Mouse (Mus musculus): ENCODE measurements around the gene Fut7.
A peak's percentile ranks its signal among the peaks of the same experiment; 100 is the strongest.

Fut7 gene

DNA sequence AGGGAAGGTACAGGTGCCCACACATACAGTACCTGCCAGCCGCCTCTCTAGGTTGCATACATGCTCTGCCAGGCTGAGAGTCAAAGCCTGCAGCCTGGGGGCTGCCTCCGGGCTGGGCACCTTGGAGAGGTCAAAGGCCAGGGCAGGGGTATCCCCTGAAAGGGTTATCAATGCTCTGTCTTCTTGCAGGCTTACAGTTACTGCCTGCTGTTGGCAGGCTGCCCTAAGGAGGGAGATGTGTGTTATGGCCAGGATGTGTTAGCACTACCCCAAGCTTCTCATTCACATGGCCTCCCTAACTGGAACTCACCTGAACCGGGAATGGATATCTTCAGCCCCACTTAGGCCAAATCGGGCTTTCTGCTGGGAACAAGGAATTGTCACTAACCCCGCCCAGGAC lies 37.1 kb downstream of the Fut7 start:
- no peak for DNase-seq (ENCODE audit: low read depth, low spot score)

DNA sequence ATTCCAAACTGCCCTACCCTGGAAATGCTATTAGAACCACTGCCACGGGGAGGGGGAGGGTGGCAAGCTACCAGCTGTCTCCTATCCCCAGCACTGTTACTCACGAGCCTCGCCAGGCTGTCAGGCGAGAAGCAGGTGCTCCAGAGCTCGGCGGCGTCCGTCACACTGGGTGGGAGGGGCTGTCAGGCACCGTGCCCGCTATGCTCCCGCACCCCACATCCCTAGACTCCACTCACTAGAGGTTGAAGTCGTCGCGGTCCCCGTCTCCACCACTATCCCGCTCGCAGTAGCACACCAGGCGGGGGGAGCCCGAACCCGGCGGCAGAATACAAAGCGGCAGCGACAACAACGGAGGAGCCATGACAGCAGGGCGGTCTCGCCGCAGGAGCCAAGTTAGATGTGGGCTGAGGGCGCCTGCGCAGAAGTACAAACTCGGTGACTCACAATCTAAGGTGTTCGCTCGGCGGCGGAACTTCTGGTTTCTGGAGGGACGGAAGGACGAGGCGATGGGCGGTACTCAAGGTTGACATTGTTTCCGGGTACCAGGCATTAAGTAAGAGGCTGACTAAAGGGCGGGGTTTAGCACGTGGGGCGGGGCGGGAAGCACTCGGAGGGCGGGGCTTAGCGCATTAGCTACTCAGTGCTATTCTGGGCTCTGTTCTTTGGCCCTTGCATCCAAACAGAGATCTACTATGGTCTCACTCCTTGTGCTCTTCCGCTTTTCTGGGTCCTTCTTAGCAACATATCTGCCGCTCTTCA lies 37.7 kb downstream of the Fut7 start, which contains the start of gene Paxx:
Paxx (minus strand) TSS at position 544 of the 759 bp plus-strand sequence.
- peak; percentile 99 for DNase-seq (ENCODE audit: low read depth, low spot score)

DNA sequence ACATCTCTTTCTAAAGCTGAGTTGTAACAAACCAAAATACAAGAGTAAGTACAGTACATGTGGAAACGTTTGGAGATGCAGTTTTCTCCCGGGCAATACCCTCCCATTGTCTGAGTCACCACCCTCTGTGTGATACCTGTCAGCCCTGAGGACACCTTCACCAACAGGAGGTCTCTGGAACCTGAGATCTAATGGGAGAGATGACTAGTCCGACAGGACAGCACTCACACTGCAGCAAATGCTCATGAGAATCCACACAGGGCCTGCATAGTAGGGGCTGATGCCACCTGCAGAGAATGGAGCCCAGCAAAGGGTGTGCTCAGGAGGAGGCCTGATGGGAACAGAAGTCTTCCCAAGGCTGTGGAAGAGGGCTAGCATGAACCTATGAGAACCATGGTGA lies 38.3 kb downstream of the Fut7 start:
- DNase-seq (ENCODE audit: low read depth, low spot score): no peak

DNA sequence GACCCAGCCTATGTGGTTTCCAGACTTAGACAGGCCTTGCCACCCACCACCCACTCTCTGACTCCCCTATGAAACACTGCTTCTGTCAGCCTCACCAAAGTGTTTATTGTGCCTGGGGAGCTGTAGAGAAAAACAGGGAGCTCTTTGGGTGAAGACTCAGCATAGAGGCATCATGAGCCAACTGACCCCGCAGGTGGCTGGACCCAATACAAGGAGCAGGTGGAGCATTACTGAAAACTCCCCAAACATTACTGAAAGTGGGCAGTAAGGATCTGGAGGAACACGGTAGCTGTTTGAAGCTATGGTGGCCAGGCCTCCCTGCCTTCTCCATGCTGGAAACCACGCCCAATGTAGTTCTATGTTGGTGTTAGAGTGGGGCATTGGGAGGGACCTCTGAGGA lies 40.6 kb downstream of the Fut7 start:
- no peak for DNase-seq (ENCODE audit: low read depth, low spot score)

DNA sequence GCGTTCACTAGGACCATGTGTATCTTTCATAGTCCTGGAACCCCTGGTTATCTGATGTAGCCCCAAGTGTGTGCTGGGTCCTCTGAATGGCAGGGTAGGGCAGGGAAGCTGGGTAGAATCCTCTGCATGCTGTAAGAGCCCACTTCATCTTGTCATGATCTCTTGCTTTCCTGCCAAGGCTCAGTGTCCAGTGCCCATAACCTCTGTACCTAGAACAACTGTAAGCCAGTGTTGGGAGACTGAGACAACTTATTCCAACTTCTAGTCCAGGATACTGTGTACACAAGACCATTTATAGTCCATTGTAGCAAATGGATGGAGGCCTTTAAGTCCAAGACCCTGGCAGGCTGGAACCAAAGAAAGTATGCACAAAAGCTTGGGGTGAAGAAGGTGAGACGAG lies 42.2 kb downstream of the Fut7 start:
- DNase-seq (ENCODE audit: low read depth, low spot score): no peak

DNA sequence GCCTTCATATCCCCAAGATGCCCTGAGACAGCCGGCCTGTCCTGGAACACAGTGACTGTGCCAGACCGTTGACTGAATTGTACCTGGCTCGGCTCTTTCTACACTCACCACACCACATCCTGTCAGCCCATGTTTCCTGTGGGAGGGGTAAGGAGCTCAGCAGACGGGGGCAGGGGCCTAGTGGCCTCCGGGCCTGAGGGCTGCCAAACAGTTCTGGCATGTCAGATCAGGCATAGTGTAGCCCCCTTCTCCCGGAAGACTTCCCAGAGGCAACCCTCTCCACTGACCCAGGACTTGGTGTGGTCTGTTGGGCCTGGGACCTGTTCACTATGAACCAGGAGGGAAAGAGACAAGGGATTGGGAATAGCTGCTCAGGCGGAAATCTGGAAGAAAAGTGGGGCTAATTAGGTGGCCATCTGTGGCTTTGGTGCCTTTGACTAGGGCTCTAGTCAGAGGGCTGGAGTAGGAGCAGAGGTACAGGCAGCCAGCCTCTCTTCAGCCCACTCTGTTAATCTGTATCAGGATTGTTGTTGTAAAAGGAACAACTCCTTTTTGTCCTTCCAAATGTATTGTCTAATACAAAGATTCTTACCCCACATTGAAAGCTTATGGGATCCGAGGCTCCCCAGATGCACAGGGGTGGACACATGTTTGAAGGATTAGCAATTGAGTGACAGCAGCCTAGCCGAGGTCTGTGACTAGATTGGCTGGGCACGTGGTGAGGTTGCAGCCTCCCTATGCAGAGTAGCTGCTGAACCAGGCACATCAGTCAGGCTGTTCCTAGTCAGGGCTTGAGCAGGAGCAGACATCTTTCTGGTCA lies 43.0 kb downstream of the Fut7 start:
- no peak for DNase-seq (ENCODE audit: low read depth, low spot score)

DNA sequence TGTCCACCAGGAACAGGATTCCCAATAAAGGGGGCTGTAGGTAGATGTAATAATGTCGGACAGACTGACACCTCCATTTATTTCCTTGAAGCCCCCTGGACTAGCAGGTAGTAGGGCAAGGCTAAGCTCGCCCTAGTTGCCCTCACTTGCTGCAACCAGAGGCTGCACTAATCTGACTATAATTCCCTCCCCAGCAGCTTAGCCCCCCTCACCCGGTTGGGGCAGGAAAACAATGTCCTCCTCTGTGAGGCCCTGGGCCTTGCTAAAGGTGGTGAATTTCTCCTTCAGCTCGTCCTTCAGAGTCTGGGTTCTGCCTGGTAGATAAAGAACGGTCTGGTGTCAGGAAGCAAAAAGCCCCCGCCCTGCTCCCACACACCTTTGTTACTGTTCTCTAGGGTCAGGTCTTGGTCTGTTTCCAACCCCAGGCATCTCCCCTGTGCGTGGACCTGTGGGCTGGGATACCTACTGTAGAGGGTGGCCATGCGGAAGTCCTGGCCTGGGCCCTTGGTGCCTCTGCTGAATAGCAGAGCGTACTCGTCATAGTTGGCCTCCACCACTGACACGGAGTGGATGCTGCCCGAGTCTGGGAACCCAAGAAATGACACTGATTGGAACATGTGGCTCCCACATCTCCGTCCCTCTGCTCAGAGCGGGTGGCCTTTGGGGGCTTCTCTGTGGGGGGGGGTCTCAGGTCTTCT lies 44.7 kb downstream of the Fut7 start:
- no peak for DNase-seq (ENCODE audit: low read depth, low spot score)

DNA sequence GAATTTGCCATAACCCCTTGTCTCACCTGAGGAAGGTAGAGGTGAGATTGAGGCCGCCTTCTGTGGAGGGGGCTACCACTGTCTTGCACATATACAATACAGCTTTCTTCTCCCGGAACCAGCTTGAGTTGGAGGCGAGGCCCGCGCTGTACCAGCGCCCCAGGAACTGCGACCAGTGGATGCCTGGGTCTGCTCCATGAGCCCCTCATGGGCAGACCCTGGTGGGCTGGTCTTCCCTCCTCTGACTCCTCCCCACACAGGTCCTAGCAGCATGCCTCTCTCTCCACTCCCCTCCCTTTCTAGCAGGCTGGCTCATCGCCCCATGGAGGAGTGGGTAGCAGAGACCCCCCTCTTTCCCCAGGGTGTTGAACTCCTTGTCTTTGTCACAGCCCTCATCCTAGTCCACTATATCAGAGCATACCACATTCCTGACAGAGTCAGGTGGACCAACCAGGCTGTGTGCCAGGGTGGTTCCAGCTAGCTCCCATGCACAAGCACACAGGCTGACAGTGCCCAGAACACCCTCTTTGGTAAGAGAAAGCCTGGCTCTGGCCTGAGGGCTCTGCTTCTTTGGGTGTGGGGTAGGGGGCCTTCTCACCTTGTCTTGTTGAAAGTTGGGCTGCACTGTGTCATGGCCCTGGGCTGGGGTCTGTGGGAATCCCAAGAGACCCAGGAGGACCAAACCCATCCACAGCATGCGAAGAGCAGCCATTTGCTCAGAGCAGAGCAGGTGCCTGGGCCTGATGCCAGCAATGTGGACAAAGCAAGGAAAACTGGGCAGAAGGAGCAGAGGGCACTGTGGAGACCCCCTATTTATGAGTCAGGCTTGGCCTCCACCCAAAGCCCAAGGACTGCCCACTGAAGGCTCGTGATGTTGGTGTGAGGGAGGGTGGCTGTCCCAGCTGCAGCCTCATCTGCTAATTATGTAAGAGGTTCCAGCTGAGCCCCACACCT lies 46.2 kb downstream of the Fut7 start:
- DNase-seq (ENCODE audit: low read depth, low spot score): no peak

DNA sequence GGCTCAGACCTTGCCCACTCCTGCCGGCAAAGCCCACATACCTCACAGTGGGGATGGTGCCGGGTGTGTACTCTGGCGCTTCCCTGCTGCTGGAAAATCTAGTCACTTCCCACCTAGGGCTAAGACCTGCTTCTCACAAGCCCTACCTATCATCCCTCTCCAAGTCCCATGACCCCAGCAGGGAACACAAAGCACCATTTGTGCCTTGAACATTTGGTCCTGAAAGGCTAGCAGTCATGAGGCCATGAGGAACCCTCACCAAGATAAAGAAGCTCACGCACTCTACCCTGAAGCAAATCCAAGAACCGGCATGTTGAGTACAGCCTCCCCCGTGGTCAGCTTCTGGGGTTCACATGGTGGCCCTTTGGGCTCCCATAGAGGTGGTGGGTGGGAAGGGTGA lies 46.9 kb downstream of the Fut7 start, which contains the start of gene Ptgds:
Ptgds (minus strand) TSS at position 78 of the 400 bp plus-strand sequence.
- DNase-seq (ENCODE audit: low read depth, low spot score): no peak

DNA sequence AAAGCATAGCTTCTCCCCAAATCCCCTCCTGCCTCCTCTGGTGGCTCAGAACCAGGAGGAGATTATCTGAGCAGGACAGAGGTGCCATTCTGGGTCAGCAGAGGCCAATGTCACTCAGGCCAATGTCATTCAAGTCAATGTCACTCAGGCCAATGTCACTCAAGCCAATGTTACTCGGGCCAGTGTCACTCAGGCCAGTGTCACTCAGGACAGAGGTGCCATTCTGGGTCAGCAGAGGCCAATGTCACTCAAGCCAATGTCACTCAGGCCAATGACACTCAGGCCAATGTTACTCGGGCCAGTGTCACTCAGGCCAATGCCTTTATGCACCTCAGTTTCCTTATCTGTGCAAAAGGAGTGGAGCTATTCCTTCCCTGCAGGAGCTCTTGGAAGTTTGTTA lies 49.5 kb downstream of the Fut7 start:
- DNase-seq (ENCODE audit: low read depth, low spot score): no peak

Measured in ZHBTc4 (cell line).